Mouse (Mus musculus): ENCODE data around the gene Syvn1. TPM values are rescaled to one million over a fixed set of nuclear protein-coding genes. Genes with fewer than 3 reads are reported as not detected.

Gene Syvn1
- total RNA-seq, 1 experiment: 29.6 TPM

- H3K36me3 ChIP-seq (ENCODE audit: control insufficient read depth, insufficient read depth, low read length, poor library complexity, severe bottlenecking): peaks cover 3% of the 10 kb centered on the region; the same call in 1 of the 2 replicates
- H3K4me3 ChIP-seq (ENCODE audit: insufficient read depth in 1 of 2, low read depth in 1 of 2, low read length in 2 of 2, poor library complexity in 1 of 2, severe bottlenecking in 1 of 2): peak overlapping the region; percentile 25 to 95
- no peak for TF ChIP-seq CHD2 (IDR thresholded peaks at IDR 0.05; ENCODE audit: low read depth, low read length)
- TF ChIP-seq ZNF384 (IDR thresholded peaks at IDR 0.05; ENCODE audit: low read depth, low read length): no peak
- no peak for TF ChIP-seq HCFC1 (IDR thresholded peaks at IDR 0.05; ENCODE audit: borderline replicate concordance, insufficient read depth, low read length)
- no peak for TF ChIP-seq ZC3H11A (IDR thresholded peaks at IDR 0.05; ENCODE audit: borderline replicate concordance, low read depth, low read length)
- no peak for TF ChIP-seq MAFK (IDR thresholded peaks at IDR 0.05; ENCODE audit: insufficient read depth, low read depth, low read length)
- H3K27ac ChIP-seq (ENCODE audit: insufficient read depth, low read depth, low read length, poor library complexity, severe bottlenecking): no peak overlapping the region
- in situ Hi-C loops (cut with MboI; ENCODE audit: low sequenced_read_pairs in 2 of 2, unreplicated experiment in 2 of 2): no loop called here
- H3K9me3 ChIP-seq (ENCODE audit: control insufficient read depth, insufficient read depth, low read depth, low read length): no peaks in the 10 kb centered on the region
- H3K9ac ChIP-seq (ENCODE audit: insufficient read depth, low read depth, low read length, poor library complexity, severe bottlenecking): peak overlapping the region; percentile 45
- DNase-seq (ENCODE audit: low read depth, low spot score): no peak
- peaks cover 0 to 12% of the 10 kb centered on the region in 2 experiments; a peak in 1 of 4 replicates for H3K4me1 ChIP-seq (ENCODE audit: control insufficient read depth in 2 of 2, insufficient read depth in 2 of 2, low read length in 2 of 2, poor library complexity in 1 of 2)
Measured at GRCm38 (mm10) chr19:6066571-6066970, 20.2 kb downstream of the Syvn1 start.

GRCm38 (mm10) chr19:6067011-6067723 lies 20.8 kb downstream of the Syvn1 start:
- peak overlapping the region; percentile 71 to 95 for H3K4me3 ChIP-seq (ENCODE audit: insufficient read depth in 1 of 2, low read depth in 1 of 2, low read length in 2 of 2, poor library complexity in 1 of 2, severe bottlenecking in 1 of 2)
- no peaks in the 10 kb centered on the region for H3K9me3 ChIP-seq (ENCODE audit: control insufficient read depth, insufficient read depth, low read depth, low read length)
- peak overlapping the region; percentile 73 for H3K9ac ChIP-seq (ENCODE audit: insufficient read depth, low read depth, low read length, poor library complexity, severe bottlenecking)
- peaks cover 0 to 14% of the 10 kb centered on the region in 2 experiments; a peak in 1 of 4 replicates for H3K4me1 ChIP-seq (ENCODE audit: control insufficient read depth in 2 of 2, insufficient read depth in 2 of 2, low read length in 2 of 2, poor library complexity in 1 of 2)
- in situ Hi-C loops (cut with MboI; ENCODE audit: low sequenced_read_pairs in 2 of 2, unreplicated experiment in 2 of 2): no loop called here
- peak; percentile 85 for DNase-seq (ENCODE audit: low read depth, low spot score)
- TF ChIP-seq MAFK (IDR thresholded peaks at IDR 0.05; ENCODE audit: insufficient read depth, low read depth, low read length): no peak
- TF ChIP-seq ZC3H11A (IDR thresholded peaks at IDR 0.05; ENCODE audit: borderline replicate concordance, low read depth, low read length): no peak
- TF ChIP-seq CHD2 (IDR thresholded peaks at IDR 0.05; ENCODE audit: low read depth, low read length): no peak
- peak overlapping the region; percentile 28; the same call in 1 of the 2 replicates for H3K27ac ChIP-seq (ENCODE audit: insufficient read depth, low read depth, low read length, poor library complexity, severe bottlenecking)
- H3K36me3 ChIP-seq (ENCODE audit: control insufficient read depth, insufficient read depth, low read length, poor library complexity, severe bottlenecking): peaks cover 3% of the 10 kb centered on the region; the same call in 1 of the 2 replicates

GRCm38 (mm10) chr19:6067724-6068415 lies 21.5 kb downstream of the Syvn1 start, which contains the start of gene Tm7sf2:
Gene Tm7sf2 (minus strand): TSS chr19:6068373.
- DNase-seq (ENCODE audit: low read depth, low spot score): peak; percentile 89
- Histone ChIP-seq H3K27ac (ENCODE audit: insufficient read depth, low read depth, low read length, poor library complexity, severe bottlenecking) (peak within 1 kb of the TSS; percentile 28; the same call in 1 of the 2 replicates), H3K36me3 (ENCODE audit: control insufficient read depth, insufficient read depth, low read length, poor library complexity, severe bottlenecking) (peaks cover 3% of the 10 kb centered on the region; the same call in 1 of the 2 replicates), H3K4me1 (ENCODE audit: control insufficient read depth in 2 of 2, insufficient read depth in 2 of 2, low read length in 2 of 2, poor library complexity in 1 of 2) (peaks cover 0 to 11% of the 10 kb centered on the region in 2 experiments; a peak in 1 of 4 replicates), H3K9ac (ENCODE audit: insufficient read depth, low read depth, low read length, poor library complexity, severe bottlenecking) (peak within 1 kb of the TSS; percentile 73), H3K4me3 (ENCODE audit: insufficient read depth in 1 of 2, low read depth in 1 of 2, low read length in 2 of 2, poor library complexity in 1 of 2, severe bottlenecking in 1 of 2) (peak within 1 kb of the TSS; percentile 71 to 95), H3K9me3 (ENCODE audit: control insufficient read depth, insufficient read depth, low read depth, low read length) (no peaks in the 10 kb centered on the region)
- in situ Hi-C loops (cut with MboI; ENCODE audit: low sequenced_read_pairs in 2 of 2, unreplicated experiment in 2 of 2): no loop called here
- TF ChIP-seq HCFC1 (IDR thresholded peaks at IDR 0.05; ENCODE audit: borderline replicate concordance, insufficient read depth, low read length) (no peak), MAFK (IDR thresholded peaks at IDR 0.05; ENCODE audit: insufficient read depth, low read depth, low read length) (no peak), CHD2 (IDR thresholded peaks at IDR 0.05; ENCODE audit: low read depth, low read length) (no peak), ZNF384 (IDR thresholded peaks at IDR 0.05; ENCODE audit: low read depth, low read length) (no peak), ZC3H11A (IDR thresholded peaks at IDR 0.05; ENCODE audit: borderline replicate concordance, low read depth, low read length) (no peak)

- Histone ChIP-seq H3K4me1 (ENCODE audit: control insufficient read depth in 2 of 2, insufficient read depth in 2 of 2, low read length in 2 of 2, poor library complexity in 1 of 2) (peaks cover 0 to 11% of the 10 kb centered on the region in 2 experiments; a peak in 1 of 4 replicates), H3K9ac (ENCODE audit: insufficient read depth, low read depth, low read length, poor library complexity, severe bottlenecking) (no peak overlapping the region), H3K9me3 (ENCODE audit: control insufficient read depth, insufficient read depth, low read depth, low read length) (no peaks in the 10 kb centered on the region), H3K36me3 (ENCODE audit: control insufficient read depth, insufficient read depth, low read length, poor library complexity, severe bottlenecking) (peaks cover 3% of the 10 kb centered on the region; the same call in 1 of the 2 replicates), H3K27ac (ENCODE audit: insufficient read depth, low read depth, low read length, poor library complexity, severe bottlenecking) (no peak overlapping the region), H3K4me3 (ENCODE audit: insufficient read depth in 1 of 2, low read depth in 1 of 2, low read length in 2 of 2, poor library complexity in 1 of 2, severe bottlenecking in 1 of 2) (no peak overlapping the region)
- TF ChIP-seq CHD2 (IDR thresholded peaks at IDR 0.05; ENCODE audit: low read depth, low read length) (no peak), ZNF384 (IDR thresholded peaks at IDR 0.05; ENCODE audit: low read depth, low read length) (no peak), MAFK (IDR thresholded peaks at IDR 0.05; ENCODE audit: insufficient read depth, low read depth, low read length) (no peak), HCFC1 (IDR thresholded peaks at IDR 0.05; ENCODE audit: borderline replicate concordance, insufficient read depth, low read length) (no peak), ZC3H11A (IDR thresholded peaks at IDR 0.05; ENCODE audit: borderline replicate concordance, low read depth, low read length) (no peak)
- DNase-seq (ENCODE audit: low read depth, low spot score): no peak
- in situ Hi-C loops (cut with MboI; ENCODE audit: low sequenced_read_pairs in 2 of 2, unreplicated experiment in 2 of 2): no loop called here
Measured at GRCm38 (mm10) chr19:6068951-6069350, 22.6 kb downstream of the Syvn1 start.

Measured in ES-E14 (cell line).